Mouse (Mus musculus): Measurements from ENCODE around the gene Wdr18.

DNA sequence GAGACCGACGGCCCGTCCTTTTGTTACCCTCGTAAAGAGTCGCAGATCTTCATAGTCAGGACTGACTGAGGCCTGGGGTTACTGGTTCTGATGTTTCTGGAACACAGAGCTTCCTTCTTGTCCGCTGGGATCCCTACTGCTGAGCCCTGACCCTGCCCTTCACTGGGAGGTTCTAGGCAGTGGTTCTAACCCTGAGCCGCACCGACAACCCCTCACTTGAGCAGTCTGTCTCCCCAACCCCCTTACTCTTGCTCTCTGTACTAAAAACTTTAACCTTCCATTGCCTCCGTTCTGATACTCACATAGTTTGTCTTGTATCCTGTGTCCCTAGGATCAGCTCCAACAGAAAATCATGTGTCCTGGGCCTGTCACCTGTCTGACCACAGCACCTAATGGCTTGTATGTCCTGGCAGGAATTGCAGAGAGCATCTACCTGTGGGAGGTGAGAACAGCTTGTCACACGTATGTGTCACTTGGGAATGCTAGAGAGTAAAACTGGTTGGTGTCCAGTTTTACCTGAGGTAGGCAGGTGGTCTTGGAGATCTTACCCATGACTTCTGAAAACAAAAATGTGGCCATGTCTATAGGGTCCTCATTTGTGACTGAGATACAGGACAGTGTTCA is 831 bp downstream of the Wdr18 start:
- TF ChIP-seq GATA1 (IDR thresholded peaks at IDR 0.05; ENCODE audit: borderline replicate concordance, low read length) (no peak), FLI1 (IDR thresholded peaks at IDR 0.05; ENCODE audit: low read length) (no peak)
